Mouse (Mus musculus) neural tube, embryonic 14.5 days (tissue): ENCODE measurements around the gene Slit1. TPM values are rescaled to one million over a fixed set of nuclear protein-coding genes. Genes with fewer than 3 reads are reported as not detected.

Source experiments
- ATAC-seq: fragments of 200-750 bp; cut with Nextera tagmentation; 2 replicates; pipeline ENCODE4 v1.8.0; 2017; ENCODE audit warnings: low read depth, mild to moderate bottlenecking, moderate TSS enrichment, moderate library complexity
- H3K27ac ChIP-seq: fragments of 300-500 bp; sonication (generic); 2 replicates; pipeline ENCODE4 v1.5.1; 2014; ENCODE audit warnings: low read depth, mild to moderate bottlenecking, control low read depth, low read length, moderate library complexity, mixed read lengths
- H3K27me3 ChIP-seq: fragments of 300-500 bp; sonication (generic); 2 replicates; pipeline ENCODE4 v1.6.1; 2014; ENCODE audit warnings: low read length; ENCODE audit not compliant: control insufficient read depth, insufficient read depth
- H3K36me3 ChIP-seq: fragments of 300-500 bp; sonication (generic); 2 replicates; pipeline ENCODE4 v1.6.1; 2014; ENCODE audit warnings: low read length, mixed read lengths; ENCODE audit not compliant: control insufficient read depth, insufficient read depth
- H3K4me1 ChIP-seq: fragments of 300-500 bp; sonication (generic); 2 replicates; pipeline ENCODE4 v1.6.1; 2014; ENCODE audit warnings: low read length; ENCODE audit not compliant: control insufficient read depth, insufficient read depth
- H3K4me2 ChIP-seq: fragments of 300-500 bp; sonication (generic); 2 replicates; pipeline ENCODE4 v1.6.1; 2014; ENCODE audit warnings: mild to moderate bottlenecking, low read depth, low read length, control low read depth
- H3K4me3 ChIP-seq: fragments of 300-500 bp; sonication (generic); 2 replicates; pipeline ENCODE4 v1.5.1; 2014; ENCODE audit warnings: low read depth, low read length, control low read depth, mixed read lengths
- H3K9ac ChIP-seq: fragments of 300-500 bp; sonication (generic); replicated peaks from 2 replicates; pipeline ENCODE4 v1.6.1; 2014; ENCODE audit warnings: low read depth, mild to moderate bottlenecking, control low read depth, low read length, mixed read lengths
- H3K9me3 ChIP-seq: fragments of 300-500 bp; sonication (generic); 2 replicates; pipeline ENCODE4 v1.6.1; 2016; ENCODE audit warnings: low read length; ENCODE audit not compliant: control insufficient read depth
- WGBS: fragments of 180-500 bp; shearing (Covaris S2); extraction: QIAGEN DNeasy Blood & Tissue Kit; methylation state at CpG from one replicate; pipeline ENCODE4 v1.1.7; 2014; 5-methylcytosine and 5-hydroxymethylcytosine counted together
- polyA plus RNA-seq: library from polyadenylated mRNA; unstranded; fragments of >200 nt; fragmentation: Nextera tagmentation; extraction: Ambion mirVana; gene quantifications from 2 replicates; pipeline ENCODE4 v1.2.1, GENCODE M21; 2014

Slit1 gene
- polyA plus RNA-seq, 1 experiment from 2014 or later, result 53.5 TPM

DNA sequence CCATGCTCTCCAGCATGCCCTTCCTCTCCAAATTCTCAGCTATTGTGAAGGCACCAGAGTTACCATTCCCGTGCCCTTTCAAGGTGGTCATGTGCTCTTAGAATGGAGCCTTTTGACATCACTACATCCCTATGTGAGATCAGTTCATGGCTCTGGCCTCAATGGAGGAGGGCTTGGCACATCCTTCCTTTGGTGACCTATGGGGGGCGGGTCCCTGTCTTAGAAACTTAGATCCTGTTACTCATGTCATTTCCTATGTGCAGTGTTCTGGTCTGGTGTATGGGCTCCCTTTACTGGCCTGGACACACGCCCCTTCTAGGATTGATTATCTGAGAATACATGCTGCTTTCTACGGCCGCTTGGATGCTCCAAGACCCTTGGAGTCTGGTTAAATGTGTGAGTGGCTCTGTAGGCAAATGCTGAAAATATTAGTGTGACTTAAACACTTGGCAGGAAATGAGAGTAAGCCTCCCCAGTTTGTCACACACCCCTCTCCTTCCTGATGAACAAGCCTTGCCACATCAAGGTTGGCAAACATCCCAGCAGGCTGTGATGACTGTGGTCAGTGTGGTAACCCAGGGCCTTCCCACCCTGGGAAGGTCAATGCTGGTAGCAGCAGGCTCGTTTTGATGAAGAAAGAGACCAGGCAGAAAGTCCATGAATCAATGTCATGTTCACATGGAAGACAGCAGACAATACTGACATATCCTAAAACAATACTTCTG is 146.1 kb downstream of the Slit1 start:
- no peak overlapping the region for H3K4me3 ChIP-seq
- ATAC-seq, result no peak
- H3K4me1 ChIP-seq, result no peaks in the 10 kb centered on the region
- no peaks in the 10 kb centered on the region for H3K27me3 ChIP-seq
- no peak overlapping the region for H3K27ac ChIP-seq
- 0 out of 2 replicates have a peak, but pooled peaks cover 3% of the 10 kb centered on the region for H3K36me3 ChIP-seq
- 81% methylated on average over 6 of the region's 6 CpGs for WGBS
- H3K9ac ChIP-seq, result no peak overlapping the region
- H3K9me3 ChIP-seq, result no peaks in the 10 kb centered on the region
- H3K4me2 ChIP-seq, result no peak overlapping the region

- Histone ChIP-seq H3K27me3 (no peaks in the 10 kb centered on the region), H3K9ac (no peak overlapping the region), H3K4me2 (no peak overlapping the region), H3K27ac (no peak overlapping the region), H3K4me3 (no peak overlapping the region), H3K9me3 (no peaks in the 10 kb centered on the region), H3K36me3 (no peaks in the 10 kb centered on the region), H3K4me1 (peaks cover 4% of the 10 kb centered on the region)
- 67% methylated on average over 12 of the region's 12 CpGs for WGBS
- peak; percentile 39; the same call in 1 of the 2 replicates for ATAC-seq
Observed at GRCm38 (mm10) chr19:41591808-41592207, 151.7 kb downstream of the Slit1 start.

DNA sequence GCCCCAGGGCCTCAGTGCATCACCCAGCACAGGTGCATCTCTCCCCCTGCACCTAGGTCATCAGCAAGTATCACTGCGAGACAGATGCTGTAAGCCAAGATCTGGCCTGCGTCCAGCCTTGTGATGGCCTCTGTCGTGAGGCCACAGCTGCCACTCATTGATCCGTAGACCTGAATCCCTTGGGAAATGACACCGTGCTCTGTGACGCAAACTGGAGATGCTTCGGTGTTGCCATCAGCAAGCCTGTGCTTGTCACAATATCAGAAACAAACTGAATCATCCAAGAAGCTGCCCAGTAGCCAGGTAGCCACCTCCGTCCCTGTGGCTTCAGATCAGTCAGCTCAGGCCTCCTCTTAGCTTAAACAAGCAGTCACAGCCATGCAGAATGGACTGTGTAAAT is 153.8 kb downstream of the Slit1 start:
- no peak for ATAC-seq
- Histone ChIP-seq H3K27ac (no peak overlapping the region), H3K27me3 (no peaks in the 10 kb centered on the region), H3K4me2 (no peak overlapping the region), H3K9me3 (no peaks in the 10 kb centered on the region), H3K4me1 (peaks cover 4% of the 10 kb centered on the region), H3K36me3 (peaks cover 8% of the 10 kb centered on the region; the same call in 1 of the 2 replicates), H3K9ac (no peak overlapping the region), H3K4me3 (no peak overlapping the region)
- WGBS, result 55% methylated on average over 8 of the region's 8 CpGs

DNA sequence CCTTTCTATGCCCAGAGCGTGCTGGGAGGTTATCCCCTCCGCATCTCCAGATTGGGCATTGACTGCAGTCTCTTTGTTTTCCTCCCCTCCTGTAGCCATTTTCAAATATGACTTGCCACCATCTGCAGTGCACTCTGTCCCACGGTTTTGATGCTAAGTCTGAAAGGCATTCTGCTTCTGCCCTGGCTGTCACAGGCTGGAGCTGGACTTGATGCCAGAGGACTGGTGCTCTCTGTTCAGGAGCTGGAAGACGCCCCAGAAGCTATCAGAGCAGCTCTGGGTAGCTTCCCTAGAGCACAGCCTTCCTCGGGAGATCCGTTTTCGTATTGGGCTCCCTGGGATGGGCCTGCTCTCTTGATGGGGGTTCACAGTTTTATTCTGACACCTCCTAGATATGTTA is 154.4 kb downstream of the Slit1 start:
- Histone ChIP-seq H3K27ac (no peak overlapping the region), H3K4me3 (no peak overlapping the region), H3K9me3 (no peaks in the 10 kb centered on the region), H3K27me3 (no peaks in the 10 kb centered on the region), H3K36me3 (peaks cover 11% of the 10 kb centered on the region; the same call in 1 of the 2 replicates), H3K4me2 (no peak overlapping the region), H3K4me1 (peaks cover 4% of the 10 kb centered on the region), H3K9ac (no peak overlapping the region)
- no peak for ATAC-seq
- 89% methylated on average over 7 of the region's 7 CpGs for WGBS

- H3K4me2 ChIP-seq, result no peak overlapping the region
- no peaks in the 10 kb centered on the region for H3K27me3 ChIP-seq
- peaks cover 22% of the 10 kb centered on the region; the same call in 1 of the 2 replicates for H3K36me3 ChIP-seq
- no peak overlapping the region for H3K27ac ChIP-seq
- WGBS, result 90% methylated on average over 20 of the region's 20 CpGs
- no peak for ATAC-seq
- no peak overlapping the region for H3K9ac ChIP-seq
- no peak overlapping the region for H3K4me3 ChIP-seq
- H3K4me1 ChIP-seq, result peaks cover 4% of the 10 kb centered on the region
- H3K9me3 ChIP-seq, result no peaks in the 10 kb centered on the region
Observed at GRCm38 (mm10) chr19:41587431-41588222, 155.8 kb downstream of the Slit1 start.

DNA sequence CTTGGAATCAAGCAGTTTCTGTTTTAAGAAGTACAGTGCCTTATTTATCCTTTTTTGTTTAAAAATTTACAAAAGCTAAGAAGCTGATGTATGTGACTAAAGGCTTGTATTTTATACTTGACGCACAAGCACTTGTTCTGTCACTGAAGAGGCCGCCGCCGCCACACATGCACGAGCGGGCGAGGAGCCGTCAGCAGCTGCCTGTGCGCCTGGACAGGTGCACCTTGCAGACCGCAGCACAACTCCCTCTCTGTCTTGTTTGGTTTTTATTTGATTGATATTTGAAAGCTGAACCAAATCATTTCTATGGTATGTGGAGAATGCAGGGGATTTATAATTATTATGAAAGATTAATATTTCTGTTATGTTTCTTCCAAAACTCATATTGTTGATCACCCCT is 156.7 kb downstream of the Slit1 start:
- 92% methylated on average over 10 of the region's 10 CpGs for WGBS
- H3K27me3 ChIP-seq, result no peaks in the 10 kb centered on the region

DNA sequence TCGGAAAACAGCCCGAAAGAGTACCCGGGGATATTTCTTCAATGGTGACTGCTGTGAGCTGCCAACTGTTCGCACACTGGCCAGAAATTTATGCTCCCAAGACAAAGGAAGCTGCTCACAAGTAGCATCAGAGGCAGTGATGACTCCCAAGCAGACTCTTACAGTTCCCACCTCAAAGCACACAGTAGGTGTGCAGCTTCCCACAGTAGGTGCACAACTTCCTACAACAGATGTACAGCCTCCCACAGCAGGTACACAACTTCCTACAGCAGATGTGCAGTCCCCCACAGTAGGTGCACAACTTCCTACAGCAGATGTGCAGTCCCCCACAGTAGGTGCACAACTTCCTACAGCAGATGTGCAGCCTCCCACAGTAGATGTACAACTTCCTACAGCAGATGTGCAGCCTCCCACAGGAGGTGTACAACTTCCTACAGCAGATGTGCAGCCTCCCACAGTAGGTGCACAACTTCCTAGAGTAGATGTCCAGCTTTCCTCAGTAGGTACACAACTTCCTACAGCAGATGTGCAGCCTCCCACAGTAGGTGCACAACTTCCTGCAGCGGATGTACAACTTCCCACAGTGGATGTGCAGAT is 160.4 kb downstream of the Slit1 start:
- Histone ChIP-seq H3K9me3 (no peaks in the 10 kb centered on the region), H3K4me3 (no peak overlapping the region), H3K4me1 (no peaks in the 10 kb centered on the region), H3K27me3 (no peaks in the 10 kb centered on the region), H3K9ac (no peak overlapping the region), H3K4me2 (no peak overlapping the region), H3K36me3 (peaks cover 32% of the 10 kb centered on the region), H3K27ac (no peak overlapping the region)
- ATAC-seq, result no peak
- 96% methylated on average over 5 of the region's 5 CpGs for WGBS

More for the DNA sequence above, 156.7 kb downstream of the Slit1 start:
- Histone ChIP-seq H3K4me1 (peaks cover under 1% of the 10 kb centered on the region), H3K9me3 (no peaks in the 10 kb centered on the region), H3K4me2 (no peak overlapping the region), H3K36me3 (peaks cover 30% of the 10 kb centered on the region), H3K27ac (no peak overlapping the region), H3K9ac (no peak overlapping the region), H3K4me3 (no peak overlapping the region)
- ATAC-seq, result no peak

DNA sequence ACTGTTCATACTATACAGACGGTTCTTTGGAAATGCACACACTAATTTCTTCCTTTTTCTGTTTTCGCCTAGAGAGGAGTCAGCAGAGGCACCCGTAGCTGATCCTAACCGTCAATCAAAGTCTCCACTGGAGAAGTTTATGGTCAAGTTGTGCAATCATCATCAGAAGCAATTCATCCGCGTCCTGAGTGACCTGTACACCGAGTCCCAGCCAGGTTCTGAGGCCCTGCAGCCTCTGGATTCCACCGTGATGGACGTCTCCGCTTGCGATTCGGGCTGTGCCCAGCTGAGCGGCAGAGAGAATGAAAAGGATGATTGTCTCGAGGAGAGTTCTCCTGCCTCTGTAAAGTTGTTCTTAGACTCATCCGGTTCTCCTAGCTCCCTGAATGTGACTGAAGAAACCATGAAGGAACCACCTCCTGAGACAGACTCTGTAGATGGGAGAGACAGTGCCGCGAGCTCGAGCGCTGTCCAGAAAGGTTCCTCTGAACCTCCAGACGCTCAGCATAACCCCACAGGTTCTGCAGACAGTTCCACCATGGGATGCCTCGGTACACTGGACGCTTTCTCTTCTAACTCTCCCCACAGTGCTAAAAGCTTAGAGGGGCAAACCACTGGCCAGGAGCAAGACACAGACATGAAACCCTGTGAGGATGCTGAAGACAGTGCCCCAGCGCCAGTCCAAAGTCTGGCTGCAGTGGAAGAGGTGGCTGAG is 161.6 kb downstream of the Slit1 start, which contains the start of gene Gm340:
Gene Gm340, plus strand, starts transcription at position 665 of the 715 bp plus-strand sequence.
- 94% methylated on average over 23 of the region's 23 CpGs for WGBS
- H3K4me2 ChIP-seq, result no peak within 1 kb of the TSS
- no peaks in the 10 kb centered on the region for H3K4me1 ChIP-seq
- no peak within 1 kb of the TSS for H3K27ac ChIP-seq
- H3K27me3 ChIP-seq, result no peaks in the 10 kb centered on the region
- H3K4me3 ChIP-seq, result no peak within 1 kb of the TSS
- no peak for ATAC-seq
- H3K9me3 ChIP-seq, result no peaks in the 10 kb centered on the region
- peaks cover 32% of the 10 kb centered on the region for H3K36me3 ChIP-seq
- H3K9ac ChIP-seq, result no peak within 1 kb of the TSS
